Mouse (Mus musculus): ENCODE data around the gene Mgat5b.

The Mgat5b gene

GRCm38 (mm10) chr11:116980313-116980712 is 61.6 kb downstream of the Mgat5b start:
- DNase-seq (ENCODE audit: low spot score) = no peak

- DNase-seq (ENCODE audit: low spot score) = no peak
Observed at GRCm38 (mm10) chr11:116982543-116982942, 63.9 kb downstream of the Mgat5b start.

DNA sequence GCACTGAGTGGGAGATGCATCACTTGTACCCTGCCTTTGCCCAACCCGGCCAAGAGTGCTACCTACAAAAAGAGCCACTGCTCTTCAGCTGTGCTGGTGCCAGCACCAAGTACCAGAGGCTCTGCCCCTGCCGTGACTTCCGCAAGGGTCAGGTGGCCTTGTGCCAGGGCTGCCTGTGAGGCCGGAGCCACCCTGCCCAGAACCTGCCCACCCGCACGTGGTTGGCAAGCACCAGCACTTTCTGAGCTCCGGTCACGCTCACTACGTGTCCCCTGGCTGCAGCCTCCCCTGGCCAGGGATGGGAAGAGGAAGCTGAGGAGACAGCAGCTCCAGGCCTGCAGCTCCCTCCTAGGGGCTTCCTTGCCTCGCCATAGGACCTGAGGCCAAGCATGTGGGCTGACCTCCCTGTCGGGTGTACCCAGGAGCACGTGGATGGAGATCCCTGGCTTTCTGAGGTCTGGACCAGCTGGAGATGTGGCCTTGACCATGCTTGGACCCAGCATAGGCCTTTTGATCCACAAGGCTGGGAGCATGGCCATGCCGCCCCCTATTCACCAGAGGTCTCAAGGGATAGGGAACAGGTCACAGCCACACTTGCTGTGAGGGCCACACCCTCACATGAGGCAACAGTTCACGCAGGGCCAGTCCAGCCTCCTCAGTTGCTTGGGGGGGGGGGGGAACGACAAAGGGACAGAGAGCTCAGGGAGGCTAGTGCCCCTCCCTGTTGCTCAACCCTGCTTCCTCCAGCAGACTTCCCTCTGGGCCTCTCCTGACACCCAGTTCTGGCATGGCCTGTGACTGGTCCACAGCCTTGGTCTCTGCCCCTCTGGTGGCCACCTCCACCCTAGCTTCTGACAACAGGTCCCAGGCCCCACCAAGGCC is 67.1 kb downstream of the Mgat5b start:
- no peak for DNase-seq (ENCODE audit: low spot score)

DNA sequence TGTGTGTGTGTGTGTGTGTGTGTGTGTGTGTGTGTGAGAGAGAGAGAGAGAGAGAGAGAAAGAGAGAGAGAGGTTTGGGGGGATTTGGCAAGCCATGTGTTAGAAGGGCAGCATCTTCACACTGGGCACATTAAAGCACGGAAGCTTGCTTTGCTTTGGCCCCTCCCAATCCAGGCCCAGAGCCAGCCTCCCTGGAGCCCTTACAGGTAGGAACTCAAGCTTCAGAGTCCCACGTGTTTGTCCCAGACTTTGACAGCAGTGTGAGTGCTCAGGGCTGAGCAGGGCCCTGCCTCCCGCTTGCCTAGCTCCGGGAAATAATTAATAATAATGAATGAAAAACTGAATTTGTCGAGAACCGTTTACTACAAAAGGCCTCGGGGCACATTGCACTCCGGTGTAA is 69.5 kb downstream of the Mgat5b start:
- DNase-seq (ENCODE audit: low spot score) = no peak

- DNase-seq (ENCODE audit: low spot score) = no peak
Observed at GRCm38 (mm10) chr11:116990231-116990630, 71.6 kb downstream of the Mgat5b start.

DNA sequence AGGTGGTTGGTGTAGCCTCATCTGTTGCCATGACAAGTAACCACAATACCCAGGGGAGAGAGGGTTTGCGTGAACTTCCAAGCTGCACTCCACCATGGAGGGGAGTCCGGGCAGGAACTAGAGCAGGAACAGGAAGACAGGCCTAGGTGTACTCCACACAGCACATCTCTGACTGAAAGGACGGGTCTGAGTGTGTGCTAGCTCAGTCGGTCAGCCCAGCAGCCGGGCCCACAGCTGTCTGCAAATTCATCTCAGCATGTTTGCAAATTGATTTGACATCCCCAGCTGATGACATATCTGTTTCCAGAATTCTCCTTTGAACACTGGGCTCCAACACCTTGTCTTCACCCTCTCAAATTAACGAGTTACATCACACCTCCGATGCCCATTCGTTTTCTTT is 72.7 kb downstream of the Mgat5b start:
- no peak for DNase-seq (ENCODE audit: low spot score)

DNA sequence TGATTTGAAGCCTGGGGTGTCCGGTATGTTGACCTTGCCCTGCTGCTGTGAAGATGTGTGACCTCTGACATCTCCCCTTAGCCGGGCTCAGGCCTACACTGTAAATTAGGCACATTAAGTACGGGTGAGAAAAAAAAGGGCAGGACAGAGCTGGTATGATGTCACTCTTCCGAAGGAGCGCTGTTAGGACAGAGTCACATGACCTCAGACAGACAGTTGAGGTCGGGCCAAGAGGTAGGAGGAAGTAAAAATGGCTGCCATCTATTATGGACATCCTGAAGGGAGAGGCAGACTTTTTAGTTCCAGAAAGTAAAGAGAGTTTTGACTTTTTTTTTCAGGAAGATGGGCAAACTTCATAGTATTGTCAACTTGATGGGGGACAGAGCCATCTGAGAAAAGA is 73.3 kb downstream of the Mgat5b start:
- no peak for DNase-seq (ENCODE audit: low spot score)

DNA sequence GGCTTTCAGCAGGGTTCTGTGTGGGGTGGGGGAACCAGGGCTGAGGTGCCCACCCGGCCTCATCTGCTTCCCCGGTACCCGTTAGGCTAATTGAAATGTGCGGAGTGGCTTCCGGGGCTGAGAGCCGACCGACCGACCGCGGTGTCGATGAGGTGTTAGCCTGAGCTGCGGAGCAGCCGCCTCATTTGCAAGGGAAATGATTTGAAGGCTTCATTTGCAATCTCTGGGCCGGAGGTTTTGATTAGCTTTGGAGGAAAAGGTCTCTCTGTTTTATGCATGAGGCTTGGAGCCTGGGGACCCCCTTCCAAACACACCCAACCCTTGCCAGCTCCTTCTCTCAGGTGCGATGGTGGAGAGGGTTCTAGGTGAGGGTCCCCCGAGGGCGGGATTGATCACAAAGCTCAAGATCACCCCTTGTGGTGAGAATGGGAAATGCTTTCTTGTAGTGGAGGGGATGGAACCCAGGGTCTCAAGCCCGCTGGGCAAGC is 75.5 kb downstream of the Mgat5b start:
- peak; percentile 53 for DNase-seq (ENCODE audit: low spot score)

DNA sequence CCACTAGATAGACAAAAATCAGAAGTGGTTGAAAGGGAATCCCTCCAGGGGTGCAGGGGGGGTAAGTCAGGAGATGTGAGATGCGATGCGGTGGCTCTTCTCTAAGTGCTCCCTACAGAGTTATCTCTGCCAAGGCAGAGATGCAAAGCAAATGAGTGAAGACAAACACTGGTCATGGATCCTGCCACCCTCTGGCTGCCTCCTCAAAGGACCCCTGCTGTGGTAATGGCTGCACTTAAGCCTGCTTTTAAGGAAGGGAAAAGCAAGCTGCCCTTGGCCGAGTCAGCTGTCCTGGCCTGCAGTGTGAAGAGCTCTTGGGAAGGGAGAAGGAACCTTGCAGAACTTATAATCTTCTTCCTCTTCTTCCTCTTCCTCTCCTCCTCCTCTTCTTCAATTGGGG is 78.3 kb downstream of the Mgat5b start:
- DNase-seq (ENCODE audit: low spot score) = no peak

- DNase-seq (ENCODE audit: low spot score) = no peak
Observed at GRCm38 (mm10) chr11:116998935-116999334, 80.3 kb downstream of the Mgat5b start.

DNA sequence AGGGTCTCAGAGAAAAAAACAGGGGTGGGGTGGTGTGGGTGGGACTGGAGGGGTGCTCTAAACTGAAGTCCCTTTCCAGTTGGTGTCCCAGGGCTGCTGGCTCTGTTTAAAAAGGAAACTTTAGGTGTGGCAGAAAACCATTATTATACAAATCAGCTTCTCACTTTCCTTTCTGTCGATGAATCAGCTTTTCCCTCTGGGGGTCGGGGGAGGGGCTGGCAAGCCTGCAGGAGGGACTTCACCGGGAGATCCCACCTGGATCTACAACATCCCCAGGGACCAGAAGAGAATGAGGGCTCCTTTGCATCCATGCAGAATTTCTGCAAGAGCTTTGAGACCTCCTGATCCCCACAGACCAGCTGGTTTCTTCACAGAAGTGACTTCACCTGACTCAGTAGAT is 81.6 kb downstream of the Mgat5b start:
- no peak for DNase-seq (ENCODE audit: low spot score)

DNA sequence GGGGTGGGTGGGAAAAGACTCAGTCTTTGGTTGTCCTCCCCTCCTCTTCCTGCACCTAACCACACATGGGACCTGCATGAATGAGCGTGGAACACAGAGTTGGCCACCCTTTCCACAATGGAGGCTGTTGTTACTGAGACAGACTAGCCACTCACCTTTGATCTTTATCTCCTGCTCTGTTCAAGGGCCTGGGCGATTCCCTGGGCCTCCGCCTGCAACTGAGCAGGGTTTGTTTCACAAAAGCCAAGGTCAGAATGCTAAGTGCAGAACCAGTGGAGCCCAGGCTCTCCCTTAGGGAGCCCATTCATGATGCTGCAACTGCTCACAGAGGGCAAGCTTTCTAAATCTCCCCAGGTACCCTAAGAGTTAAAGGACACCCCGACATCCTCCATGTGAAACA is 83.1 kb downstream of the Mgat5b start:
- no peak for DNase-seq (ENCODE audit: low spot score)

DNA sequence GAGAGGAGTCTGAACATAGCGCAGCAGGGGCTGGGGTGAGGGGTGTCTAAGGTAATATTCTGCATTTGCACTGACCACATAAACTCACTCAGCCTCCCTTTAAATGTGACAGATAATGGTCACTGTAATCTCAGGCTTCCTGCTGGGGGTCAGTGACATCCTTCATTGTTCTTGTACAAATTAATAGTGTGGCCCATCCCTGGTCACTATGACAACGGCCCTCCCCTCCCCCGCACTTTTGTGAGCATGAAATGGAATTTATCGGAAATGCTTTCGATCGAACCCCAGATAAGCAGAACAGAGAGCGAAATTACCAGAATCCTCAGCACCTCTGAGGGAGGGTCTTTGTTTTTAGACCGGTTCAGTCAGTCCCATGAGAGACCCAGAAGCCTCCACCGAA is 84.8 kb downstream of the Mgat5b start:
- DNase-seq (ENCODE audit: low spot score) = no peak

DNA sequence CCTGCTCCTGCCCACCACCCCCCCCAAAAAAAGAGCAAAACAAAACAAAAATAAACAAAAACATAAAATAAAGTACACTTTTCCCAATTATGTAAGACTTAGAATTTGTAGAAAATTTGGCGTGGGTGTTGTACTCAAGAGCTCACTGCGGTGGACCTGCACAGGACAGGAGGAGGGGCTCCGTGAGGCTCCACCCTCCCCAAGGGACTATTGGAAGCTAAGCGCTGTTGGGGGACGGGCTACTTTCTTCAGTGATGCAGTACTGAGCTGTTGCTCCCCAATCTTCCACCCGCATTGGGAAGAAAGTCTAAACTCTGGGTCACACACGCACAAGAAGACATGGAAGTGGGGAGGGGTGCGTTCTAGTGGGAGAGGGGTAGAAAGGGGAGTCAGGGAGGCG is 85.6 kb downstream of the Mgat5b start:
- no peak for DNase-seq (ENCODE audit: low spot score)

DNA sequence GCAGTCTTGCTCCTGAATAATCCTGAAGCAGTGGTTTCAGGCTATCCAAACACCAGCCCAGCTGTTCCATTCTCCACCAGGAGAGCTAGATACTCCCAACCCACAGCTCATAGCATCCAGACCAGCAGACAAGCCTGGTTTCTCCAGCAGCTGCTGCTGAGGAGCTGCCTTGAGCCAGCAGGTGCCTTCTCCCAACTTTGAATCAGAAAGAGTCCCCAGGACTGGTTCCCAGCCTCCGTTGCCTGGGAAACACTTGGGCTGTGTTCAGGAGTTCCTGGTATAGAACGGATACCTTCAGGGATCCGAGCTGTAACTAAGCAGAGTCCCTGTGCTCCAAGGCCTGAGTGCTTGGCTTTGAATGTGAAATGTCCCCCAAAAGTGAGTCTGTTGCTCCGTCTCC is 98.8 kb downstream of the Mgat5b start:
- no peak for DNase-seq (ENCODE audit: low spot score)

GRCm38 (mm10) chr11:117018410-117018809 is 99.7 kb downstream of the Mgat5b start:
- DNase-seq (ENCODE audit: low spot score) = peak; percentile 54

GRCm38 (mm10) chr11:117021026-117021425 is 102.4 kb downstream of the Mgat5b start:
- DNase-seq (ENCODE audit: low spot score) = no peak

GRCm38 (mm10) chr11:117023537-117023936 is 104.9 kb downstream of the Mgat5b start:
- DNase-seq (ENCODE audit: low spot score) = no peak

DNA sequence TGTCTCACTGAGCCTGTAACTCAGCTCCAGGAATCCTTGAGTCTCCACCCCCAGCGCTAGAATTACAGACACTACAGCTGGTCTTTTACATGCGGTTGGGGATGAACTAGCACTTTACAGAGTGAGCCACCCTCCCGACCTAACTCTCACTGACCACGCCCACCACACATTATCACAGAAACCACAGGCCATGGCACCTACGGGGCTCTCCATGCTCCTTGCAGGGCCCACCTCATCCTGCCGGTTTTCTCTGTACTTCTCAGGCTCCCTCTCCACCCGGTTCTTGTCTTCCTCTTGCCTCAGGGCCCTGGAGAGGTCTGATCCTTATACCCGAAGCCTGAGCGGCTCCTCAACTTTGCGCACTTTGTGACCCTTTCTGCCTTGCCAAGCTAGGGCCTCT is 109.0 kb downstream of the Mgat5b start:
- DNase-seq (ENCODE audit: low spot score) = no peak

DNA sequence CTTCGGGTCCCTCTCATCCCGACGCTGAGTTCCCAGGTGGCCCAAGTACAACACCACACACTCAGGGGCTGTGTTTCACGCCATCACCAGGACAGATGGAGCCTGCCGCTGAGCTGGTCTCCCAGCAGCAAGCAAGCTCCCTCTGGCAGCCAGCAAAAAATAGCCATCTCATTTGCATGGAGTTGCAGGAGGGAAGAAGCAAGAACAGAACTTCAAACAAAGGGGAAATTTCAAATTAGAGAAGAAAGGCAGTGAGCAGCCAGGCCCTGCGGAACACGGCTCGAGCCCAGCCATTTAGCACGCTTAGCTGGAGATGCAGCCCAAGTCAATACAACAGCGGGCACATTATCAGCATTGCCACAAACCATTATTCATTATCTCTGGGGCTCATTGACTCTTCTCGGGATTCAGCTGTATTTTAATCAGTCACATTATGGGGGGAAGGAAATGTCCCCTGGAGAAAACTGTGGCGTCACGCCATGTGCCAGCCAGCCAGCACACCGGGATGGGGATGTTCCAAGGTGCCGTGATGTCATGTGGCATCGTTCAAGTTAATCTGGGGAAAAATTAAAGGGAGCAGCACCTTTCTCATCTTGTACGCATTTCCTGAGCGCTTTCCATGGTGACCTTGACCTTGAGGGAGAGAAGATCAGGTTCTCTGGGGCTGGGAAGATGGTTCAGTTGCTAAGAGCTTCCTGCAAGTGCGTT is 110.4 kb downstream of the Mgat5b start:
- no peak for DNase-seq (ENCODE audit: low spot score)

DNA sequence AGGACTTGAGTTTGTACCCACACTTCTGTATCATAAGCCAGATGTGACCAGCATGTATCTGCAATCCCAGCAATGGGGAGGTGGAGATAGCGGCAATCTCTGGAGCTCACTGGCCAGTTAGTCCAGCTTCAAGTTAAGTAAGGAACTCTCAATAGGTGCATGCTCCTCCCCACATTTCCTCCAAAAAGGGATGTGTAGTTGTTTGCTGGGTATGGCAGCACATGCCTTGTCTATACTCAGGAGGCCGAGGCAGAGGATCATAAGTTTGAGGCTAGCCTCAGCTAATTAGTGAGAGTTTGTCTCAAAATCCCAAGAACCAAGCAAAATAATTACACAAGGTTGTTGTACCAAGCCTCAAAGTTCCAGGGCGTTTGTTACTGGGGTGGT is 110.9 kb downstream of the Mgat5b start:
- no peak for DNase-seq (ENCODE audit: low spot score)

GRCm38 (mm10) chr11:117030018-117030417 is 111.4 kb downstream of the Mgat5b start:
- no peak for DNase-seq (ENCODE audit: low spot score)

DNA sequence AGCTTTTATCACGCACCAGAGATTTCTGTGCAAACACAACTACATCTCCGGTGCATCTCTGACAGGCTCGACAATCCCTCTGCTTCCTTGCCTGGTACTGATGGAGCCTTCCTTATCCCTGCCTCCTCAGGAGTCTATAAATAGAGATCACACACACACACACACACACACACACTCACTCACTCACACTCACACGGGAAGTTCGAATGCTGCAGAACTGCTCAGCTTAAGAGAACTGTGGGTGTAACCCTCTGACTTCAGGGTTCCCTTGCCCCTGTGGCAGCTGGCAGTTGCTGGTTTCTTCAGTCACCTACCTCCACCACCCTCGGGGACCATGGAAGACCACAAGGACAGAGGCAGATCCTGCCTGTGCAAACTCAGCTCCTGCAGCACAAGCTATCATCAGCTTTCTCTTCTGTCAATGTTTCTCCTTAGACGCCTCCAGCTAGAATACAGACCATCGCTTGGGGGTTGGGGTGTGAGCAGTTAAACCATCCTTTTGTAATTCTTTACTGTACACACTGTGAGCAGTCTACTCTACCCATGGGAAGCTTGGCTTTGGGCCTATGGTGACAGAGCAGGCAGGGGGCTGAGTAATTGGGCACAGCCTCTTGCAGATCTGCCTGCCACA is 111.9 kb downstream of the Mgat5b start:
- DNase-seq (ENCODE audit: low spot score) = no peak

Data from testis, postnatal 14 days (tissue).